Mouse (Mus musculus): ENCODE measurements around the gene Gmpr.
"Not testable (repeated sequence)": the region's sequence is repeated elsewhere in the genome, so short reads cannot be mapped to it uniquely, and the experiment has no call there.

Gene Gmpr

GRCm38 (mm10) chr13:45507274-45508229 is at the start of gene Gmpr:
Gmpr (plus strand) TSS chr13:45507444.
- DNase-seq (ENCODE audit: low read depth, low spot score): peak; percentile 70

GRCm38 (mm10) chr13:45457459-45457858 is 49.8 kb upstream of the Gmpr start:
- DNase-seq (ENCODE audit: low read depth, low spot score): no peak

GRCm38 (mm10) chr13:45460177-45460576 is 47.1 kb upstream of the Gmpr start:
- DNase-seq (ENCODE audit: low read depth, low spot score): no peak

GRCm38 (mm10) chr13:45461370-45461958 is 45.8 kb upstream of the Gmpr start:
- no peak for DNase-seq (ENCODE audit: low read depth, low spot score)

GRCm38 (mm10) chr13:45465616-45466015 is 41.6 kb upstream of the Gmpr start:
- no peak for DNase-seq (ENCODE audit: low read depth, low spot score)

GRCm38 (mm10) chr13:45466031-45466519 is 41.2 kb upstream of the Gmpr start:
- DNase-seq (ENCODE audit: low read depth, low spot score): no peak

- DNase-seq (ENCODE audit: low read depth, low spot score): no peak
Measured at GRCm38 (mm10) chr13:45468751-45469150, 38.5 kb upstream of the Gmpr start.

- DNase-seq (ENCODE audit: low read depth, low spot score): no peak
Measured at GRCm38 (mm10) chr13:45469481-45470301, 37.6 kb upstream of the Gmpr start.

- no peak for DNase-seq (ENCODE audit: low read depth, low spot score)
Measured at GRCm38 (mm10) chr13:45473311-45473710, 33.9 kb upstream of the Gmpr start.

- DNase-seq (ENCODE audit: low read depth, low spot score): no peak
Measured at GRCm38 (mm10) chr13:45475297-45475696, 31.9 kb upstream of the Gmpr start.

- peak; percentile 59 for DNase-seq (ENCODE audit: low read depth, low spot score)
Measured at GRCm38 (mm10) chr13:45477183-45477582, 30.1 kb upstream of the Gmpr start.

- DNase-seq (ENCODE audit: low read depth, low spot score): no peak
Measured at GRCm38 (mm10) chr13:45479951-45480350, 27.3 kb upstream of the Gmpr start.

GRCm38 (mm10) chr13:45483215-45483614 is 24.0 kb upstream of the Gmpr start:
- DNase-seq (ENCODE audit: low read depth, low spot score): no peak

GRCm38 (mm10) chr13:45483949-45484348 is 23.3 kb upstream of the Gmpr start:
- not testable (repeated sequence) for DNase-seq (ENCODE audit: low read depth, low spot score)

- no peak for DNase-seq (ENCODE audit: low read depth, low spot score)
Measured at GRCm38 (mm10) chr13:45485602-45486001, 21.6 kb upstream of the Gmpr start.

GRCm38 (mm10) chr13:45486598-45486997 is 20.6 kb upstream of the Gmpr start:
- DNase-seq (ENCODE audit: low read depth, low spot score): no peak

- no peak for DNase-seq (ENCODE audit: low read depth, low spot score)
Measured at GRCm38 (mm10) chr13:45491991-45492732, 15.1 kb upstream of the Gmpr start.

- no peak for DNase-seq (ENCODE audit: low read depth, low spot score)
Measured at GRCm38 (mm10) chr13:45493846-45494245, 13.4 kb upstream of the Gmpr start.

GRCm38 (mm10) chr13:45498623-45499022 is 8.6 kb upstream of the Gmpr start:
- no peak for DNase-seq (ENCODE audit: low read depth, low spot score)

GRCm38 (mm10) chr13:45499391-45499790 is 7.9 kb upstream of the Gmpr start:
- no peak for DNase-seq (ENCODE audit: low read depth, low spot score)

- no peak for DNase-seq (ENCODE audit: low read depth, low spot score)
Measured at GRCm38 (mm10) chr13:45499906-45500305, 7.3 kb upstream of the Gmpr start.

Measured in telencephalon, adult 2 months (tissue).